Comparison of ENCODE assay signal across 8 mouse cellular contexts in genomic region chr6:91440474-91441144, GRCm38 (mm10). TPM values are rescaled to one million over a fixed set of nuclear protein-coding genes. Genes with fewer than 3 reads are reported as not detected.
A peak's percentile ranks its signal among the peaks of the same experiment; 100 is the strongest.
DNase-seq lines count a peak whose midpoint lies in the region; ATAC-seq lines count a peak whose summit lies in the region.

No protein-coding gene starts in this region.

- H3K4me2 ChIP-seq in hindbrain, embryonic 14.5 days (replicated peaks): peak overlapping the region; percentile 75

- peak overlapping the region; percentile 69 for H3K9ac ChIP-seq in hindbrain, embryonic 14.5 days

- no peaks in the 10 kb centered on the region for H3K36me3 ChIP-seq in hindbrain, embryonic 14.5 days (replicated peaks; ENCODE audit: control insufficient read depth, insufficient read depth)

- 3% methylated on average over 30 of the region's 30 CpGs for WGBS in hindbrain, embryonic 14.5 days

- H3K4me3 ChIP-seq in hindbrain, embryonic 14.5 days (replicated peaks; ENCODE audit: low read length): peak overlapping the region; percentile 59

- peak; percentile 97 for ATAC-seq in hindbrain, embryonic 14.5 days (ENCODE audit: low FRiP score)

- peak; percentile 96 for DNase-seq in R1 (ENCODE audit: low read depth, low spot score)
- peak; percentile 99 for DNase-seq in cerebellum, postnatal 25 days
- peak; percentile 98 for DNase-seq in frontal cortex, postnatal 25 days (ENCODE audit: low spot score in 2 of 2)
- peak; percentile 100 for DNase-seq in hindbrain, embryonic 14.5 days (ENCODE audit: low spot score)
- DNase-seq in layer of hippocampus, postnatal 36 days: peak; percentile 96 to 97
- peak; percentile 97 for DNase-seq in lung, postnatal 36 days
- DNase-seq in retina, postnatal 1 day: peak; percentile 97
- peak; percentile 92 to 94 for DNase-seq in urinary bladder, adult 18-20 months (ENCODE audit: low spot score in 2 of 2)

- H3K27me3 ChIP-seq in hindbrain, embryonic 14.5 days (ENCODE audit: control insufficient read depth, insufficient read depth, low read length): 0 out of 2 replicates have a peak, but pooled peaks cover 10% of the 10 kb centered on the region

- H3K4me1 ChIP-seq in hindbrain, embryonic 14.5 days (replicated peaks; ENCODE audit: control insufficient read depth, insufficient read depth, low read length): peaks cover 7% of the 10 kb centered on the region

- H3K9me3 ChIP-seq in hindbrain, embryonic 14.5 days (ENCODE audit: control insufficient read depth, low read length): no peaks in the 10 kb centered on the region

- peak overlapping the region; percentile 69 for H3K27ac ChIP-seq in hindbrain, embryonic 14.5 days

RNA-seq across cellular contexts. Expression of gene Wnt7a, which starts 29.4 kb away (rescaled TPM):
- polyA plus RNA-seq in hindbrain, embryonic 14.5 days (2014; fragmentation: Nextera tagmentation; extraction: Ambion mirVana): 7.5 and 8.8 TPM in 2 replicates
- 10 to 100 TPM; 23.1 to 30.4 TPM for total RNA-seq in layer of hippocampus, postnatal 36 days (2021)

RNA-seq across cellular contexts. Expression of gene Chchd4, which starts 32.7 kb away (rescaled TPM):
- 36.3 and 37.4 TPM in 2 replicates for polyA plus RNA-seq in hindbrain, embryonic 14.5 days (2014; fragmentation: Nextera tagmentation; extraction: Ambion mirVana)
- 10 to 100 TPM; 19.8 to 22.8 TPM for total RNA-seq in layer of hippocampus, postnatal 36 days (2021)

RNA-seq across cellular contexts. Expression of gene Tmem43, which starts 32.9 kb away (rescaled TPM):
- polyA plus RNA-seq in hindbrain, embryonic 14.5 days (2014; fragmentation: Nextera tagmentation; extraction: Ambion mirVana): 45.5 and 55.0 TPM in 2 replicates
- 10 to 100 TPM; 28.7 to 31.8 TPM for total RNA-seq in layer of hippocampus, postnatal 36 days (2021)

Comparison
In these comparisons a context has a peak if more than half of its experiments do, and no peak if none do; other contexts are left out.
1. Peak in every context shown above with its lines: DNase-seq, ATAC-seq, H3K4me3 ChIP-seq and H3K27ac ChIP-seq.